8 mouse cellular contexts compared by ENCODE assay signal in genomic region chr6:124481571-124481970, GRCm38 (mm10). TPM values are rescaled to one million over a fixed set of nuclear protein-coding genes. Genes with fewer than 3 reads are reported as not detected.
DNase-seq lines count a peak whose midpoint lies in the region; ATAC-seq and TF ChIP-seq lines count a peak whose summit lies in the region.

No protein-coding gene starts in this region.

- H3K36me3 ChIP-seq in hindbrain, embryonic 11.5 days (ENCODE audit: control insufficient read depth, insufficient read depth, low read length), result no peaks in the 10 kb centered on the region
- no peaks in the 10 kb centered on the region for H3K36me3 ChIP-seq in hindbrain, embryonic 16.5 days (ENCODE audit: control insufficient read depth, insufficient read depth, low read length)
- no peaks in the 10 kb centered on the region for H3K36me3 ChIP-seq in midbrain, postnatal 0 days (ENCODE audit: insufficient read depth, low read length)

- no peaks in the 10 kb centered on the region for H3K27me3 ChIP-seq in hindbrain, embryonic 11.5 days (ENCODE audit: control insufficient read depth, insufficient read depth, low read length)
- no peaks in the 10 kb centered on the region for H3K27me3 ChIP-seq in hindbrain, embryonic 16.5 days (replicated peaks; ENCODE audit: control insufficient read depth, insufficient read depth, low read length)
- no peaks in the 10 kb centered on the region for H3K27me3 ChIP-seq in midbrain, postnatal 0 days (ENCODE audit: insufficient read depth, low read length)

- no peak overlapping the region for H3K4me2 ChIP-seq in hindbrain, embryonic 11.5 days (replicated peaks; ENCODE audit: low read depth, low read length)
- H3K4me2 ChIP-seq in hindbrain, embryonic 16.5 days (ENCODE audit: low read length), result no peak overlapping the region
- H3K4me2 ChIP-seq in midbrain, postnatal 0 days (ENCODE audit: low read depth, low read length, poor library complexity, severe bottlenecking), result no peak overlapping the region

- no peak overlapping the region for H3K4me3 ChIP-seq in hindbrain, embryonic 11.5 days (ENCODE audit: low read depth, low read length)
- no peak overlapping the region for H3K4me3 ChIP-seq in hindbrain, embryonic 16.5 days (ENCODE audit: low read length)
- no peak overlapping the region for H3K4me3 ChIP-seq in midbrain, postnatal 0 days (ENCODE audit: low read depth, low read length)

- peak; percentile 73 for DNase-seq in hindbrain, embryonic 11.5 days (ENCODE audit: low spot score)
- DNase-seq in CD8-positive naive resting alpha-beta T cell, adult 2 months (ENCODE audit: low read depth in 2 of 2, low spot score in 2 of 2), result peak; percentile 24 to 56
- peak; percentile 42 for DNase-seq in T-cell, adult 2 months (ENCODE audit: low spot score)
- DNase-seq in gastrocnemius, postnatal 10 days, result peak; percentile 60
- peak; percentile 84 to 88 for DNase-seq in kidney, postnatal 4 days
- peak; percentile 46 for DNase-seq in midbrain, postnatal 0 days (ENCODE audit: low spot score)
- no peak for DNase-seq in left cerebral cortex, postnatal 36 days (ENCODE audit: low spot score in 2 of 2)

- H3K27ac ChIP-seq in hindbrain, embryonic 11.5 days (ENCODE audit: low read depth, low read length), result no peak overlapping the region
- no peak overlapping the region for H3K27ac ChIP-seq in hindbrain, embryonic 16.5 days (ENCODE audit: low read depth, low read length)
- no peak overlapping the region for H3K27ac ChIP-seq in midbrain, postnatal 0 days (ENCODE audit: low read depth, low read length)

- no peaks in the 10 kb centered on the region for H3K9me3 ChIP-seq in hindbrain, embryonic 11.5 days (ENCODE audit: control insufficient read depth, low read length)
- H3K9me3 ChIP-seq in hindbrain, embryonic 16.5 days (ENCODE audit: control insufficient read depth, low read length), result no peaks in the 10 kb centered on the region
- H3K9me3 ChIP-seq in midbrain, postnatal 0 days (ENCODE audit: low read length), result no peaks in the 10 kb centered on the region

- H3K4me1 ChIP-seq in hindbrain, embryonic 11.5 days (replicated peaks; ENCODE audit: control insufficient read depth, insufficient read depth, low read length), result no peaks in the 10 kb centered on the region
- H3K4me1 ChIP-seq in hindbrain, embryonic 16.5 days (ENCODE audit: control insufficient read depth, insufficient read depth, low read depth, low read length), result no peaks in the 10 kb centered on the region
- no peaks in the 10 kb centered on the region for H3K4me1 ChIP-seq in midbrain, postnatal 0 days (ENCODE audit: insufficient read depth, low read length)

- ATAC-seq in hindbrain, embryonic 11.5 days (ENCODE audit: low FRiP score), result no peak
- ATAC-seq in hindbrain, embryonic 16.5 days, result no peak
- no peak for ATAC-seq in midbrain, postnatal 0 days (ENCODE audit: low FRiP score)

- H3K9ac ChIP-seq in hindbrain, embryonic 11.5 days (ENCODE audit: low read depth, low read length), result no peak overlapping the region
- no peak overlapping the region for H3K9ac ChIP-seq in hindbrain, embryonic 16.5 days (ENCODE audit: low read depth, low read length)
- H3K9ac ChIP-seq in midbrain, postnatal 0 days (replicated peaks; ENCODE audit: low read length, poor library complexity, severe bottlenecking), result no peak overlapping the region

- 18% methylated on average over 6 of the region's 6 CpGs for WGBS in hindbrain, embryonic 11.5 days
- WGBS in hindbrain, embryonic 16.5 days, result 32% methylated on average over 6 of the region's 6 CpGs
- 27% methylated on average over 6 of the region's 6 CpGs for WGBS in midbrain, postnatal 0 days

- TF ChIP-seq CTCF in midbrain, postnatal 0 days (IDR thresholded peaks at IDR 0.05), result peak; percentile 77

- intact Hi-C loops in left cerebral cortex, postnatal 36 days (cut with DNase I), result loop anchor here (5.0 kb wide), 1 partner anchor 61 kb away; the partner anchor contains the start of gene C1s1

RNA-seq across cellular contexts. Expression of gene C1rl, which starts 11.3 kb away (rescaled TPM):
- 0.11 and 0.15 TPM in 2 replicates for polyA plus RNA-seq in hindbrain, embryonic 11.5 days (2014; fragmentation: Nextera tagmentation; extraction: Ambion mirVana)
- polyA plus RNA-seq in hindbrain, embryonic 16.5 days (2015; fragmentation: Nextera tagmentation; extraction: Ambion mirVana), result 0.26 and 0.39 TPM in 2 replicates
- 1 to 10 TPM in 1 of 2 experiments, under 1 TPM in 1; 0.82 to 1.2 TPM for total RNA-seq in gastrocnemius, postnatal 10 days (2021)
- 0.19 TPM in 1 of 2 replicates, not detected in the other for total RNA-seq in midbrain, postnatal 0 days (2014; rRNA removed)
- 0.16 and 0.35 TPM in 2 replicates for polyA plus RNA-seq in midbrain, postnatal 0 days (2015; fragmentation: Nextera tagmentation; extraction: Ambion mirVana)
- total RNA-seq in left cerebral cortex, postnatal 36 days (2021), result under 1 TPM; 0.25 to 0.34 TPM

RNA-seq across cellular contexts. Expression of gene Clstn3, which starts 17.0 kb away (rescaled TPM):
- polyA plus RNA-seq in hindbrain, embryonic 11.5 days (2014; fragmentation: Nextera tagmentation; extraction: Ambion mirVana), result 10.2 and 11.9 TPM in 2 replicates
- polyA plus RNA-seq in hindbrain, embryonic 16.5 days (2015; fragmentation: Nextera tagmentation; extraction: Ambion mirVana), result 174 and 180 TPM in 2 replicates
- 1 to 10 TPM; 1.5 to 1.8 TPM for total RNA-seq in gastrocnemius, postnatal 10 days (2021)
- 315 and 318 TPM in 2 replicates for total RNA-seq in midbrain, postnatal 0 days (2014; rRNA removed)
- 205 and 226 TPM in 2 replicates for polyA plus RNA-seq in midbrain, postnatal 0 days (2015; fragmentation: Nextera tagmentation; extraction: Ambion mirVana)
- total RNA-seq in left cerebral cortex, postnatal 36 days (2021), result 100 to 1,000 TPM; 362 to 401 TPM

RNA-seq across cellular contexts. Expression of gene C1ra, which starts 30.6 kb away (rescaled TPM):
- polyA plus RNA-seq in hindbrain, embryonic 11.5 days (2014; fragmentation: Nextera tagmentation; extraction: Ambion mirVana), result 0.08 and 0.20 TPM in 2 replicates
- polyA plus RNA-seq in hindbrain, embryonic 16.5 days (2015; fragmentation: Nextera tagmentation; extraction: Ambion mirVana), result 0.23 and 0.70 TPM in 2 replicates
- 10 to 100 TPM; 19.4 to 19.7 TPM for total RNA-seq in gastrocnemius, postnatal 10 days (2021)
- 0.24 and 0.49 TPM in 2 replicates for total RNA-seq in midbrain, postnatal 0 days (2014; rRNA removed)
- polyA plus RNA-seq in midbrain, postnatal 0 days (2015; fragmentation: Nextera tagmentation; extraction: Ambion mirVana), result 0.42 and 0.54 TPM in 2 replicates
- 1 to 10 TPM; 1.3 to 1.4 TPM for total RNA-seq in left cerebral cortex, postnatal 36 days (2021)

Comparison
In these comparisons a context has a peak if more than half of its experiments do, and no peak if none do; other contexts are left out.
1. DNase-seq: peak in hindbrain, embryonic 11.5 days (single experiment), CD8-positive naive resting alpha-beta T cell, adult 2 months (2 of 2), T-cell, adult 2 months (single experiment), gastrocnemius, postnatal 10 days (single experiment), kidney, postnatal 4 days (2 of 2) and midbrain, postnatal 0 days (single experiment); none in left cerebral cortex, postnatal 36 days (0 of 2).
2. RNA of gene Clstn3, which starts 17.0 kb away (total RNA-seq): 362 to 401 TPM in left cerebral cortex, postnatal 36 days and 315 to 318 TPM in midbrain, postnatal 0 days; 1.5 to 1.8 TPM in gastrocnemius, postnatal 10 days; every median in the first group is over 100 times any median in the second.
3. RNA of gene C1ra, which starts 30.6 kb away (total RNA-seq): 19.4 to 19.7 TPM in gastrocnemius, postnatal 10 days; 1.3 to 1.4 TPM in left cerebral cortex, postnatal 36 days and 0.24 to 0.49 TPM in midbrain, postnatal 0 days; every median in the first group is over 4 times any median in the second.